Mouse (Mus musculus): ENCODE measurements around the gene Pbx1.

The Pbx1 gene

GRCm38 (mm10) chr1:168300505-168300904, 131.6 kb downstream of the Pbx1 start:
- no peak for DNase-seq (ENCODE audit: low spot score)

- no peak for DNase-seq (ENCODE audit: low spot score)
Observed at GRCm38 (mm10) chr1:168299928-168300365, 132.1 kb downstream of the Pbx1 start.

GRCm38 (mm10) chr1:168299181-168299580, 132.9 kb downstream of the Pbx1 start:
- no peak for DNase-seq (ENCODE audit: low spot score)

GRCm38 (mm10) chr1:168296290-168296689, 135.8 kb downstream of the Pbx1 start:
- DNase-seq (ENCODE audit: low spot score), result no peak

- no peak for DNase-seq (ENCODE audit: low spot score)
Observed at GRCm38 (mm10) chr1:168295782-168296181, 136.3 kb downstream of the Pbx1 start.

GRCm38 (mm10) chr1:168293673-168294072, 138.4 kb downstream of the Pbx1 start:
- DNase-seq (ENCODE audit: low spot score), result no peak

GRCm38 (mm10) chr1:168292106-168292505, 140.0 kb downstream of the Pbx1 start:
- DNase-seq (ENCODE audit: low spot score), result no peak

GRCm38 (mm10) chr1:168291643-168292040, 140.4 kb downstream of the Pbx1 start:
- no peak for DNase-seq (ENCODE audit: low spot score)

GRCm38 (mm10) chr1:168291001-168291642, 140.9 kb downstream of the Pbx1 start:
- no peak for DNase-seq (ENCODE audit: low spot score)

- DNase-seq (ENCODE audit: low spot score), result no peak
Observed at GRCm38 (mm10) chr1:168290236-168290985, 141.7 kb downstream of the Pbx1 start.

- peak; percentile 65 for DNase-seq (ENCODE audit: low spot score)
Observed at GRCm38 (mm10) chr1:168288891-168289545, 143.1 kb downstream of the Pbx1 start.

- peak; percentile 62 for DNase-seq (ENCODE audit: low spot score)
Observed at GRCm38 (mm10) chr1:168287843-168288591, 144.1 kb downstream of the Pbx1 start.

- peak; percentile 28 for DNase-seq (ENCODE audit: low spot score)
Observed at GRCm38 (mm10) chr1:168286862-168287650, 145.0 kb downstream of the Pbx1 start.

- peak; percentile 75 for DNase-seq (ENCODE audit: low spot score)
Observed at GRCm38 (mm10) chr1:168284566-168285141, 147.4 kb downstream of the Pbx1 start.

GRCm38 (mm10) chr1:168283841-168284565, 148.1 kb downstream of the Pbx1 start:
- no peak for DNase-seq (ENCODE audit: low spot score)

GRCm38 (mm10) chr1:168283421-168283820, 148.6 kb downstream of the Pbx1 start:
- DNase-seq (ENCODE audit: low spot score), result no peak

GRCm38 (mm10) chr1:168275678-168276077, 156.4 kb downstream of the Pbx1 start:
- no peak for DNase-seq (ENCODE audit: low spot score)

- no peak for DNase-seq (ENCODE audit: low spot score)
Observed at GRCm38 (mm10) chr1:168274296-168274695, 157.8 kb downstream of the Pbx1 start.

- DNase-seq (ENCODE audit: low spot score), result no peak
Observed at GRCm38 (mm10) chr1:168272091-168272490, 160.0 kb downstream of the Pbx1 start.

- DNase-seq (ENCODE audit: low spot score), result no peak
Observed at GRCm38 (mm10) chr1:168271207-168271606, 160.9 kb downstream of the Pbx1 start.
